Comparison of ENCODE assay signal across 8 mouse cellular contexts in the genomic region with DNA sequence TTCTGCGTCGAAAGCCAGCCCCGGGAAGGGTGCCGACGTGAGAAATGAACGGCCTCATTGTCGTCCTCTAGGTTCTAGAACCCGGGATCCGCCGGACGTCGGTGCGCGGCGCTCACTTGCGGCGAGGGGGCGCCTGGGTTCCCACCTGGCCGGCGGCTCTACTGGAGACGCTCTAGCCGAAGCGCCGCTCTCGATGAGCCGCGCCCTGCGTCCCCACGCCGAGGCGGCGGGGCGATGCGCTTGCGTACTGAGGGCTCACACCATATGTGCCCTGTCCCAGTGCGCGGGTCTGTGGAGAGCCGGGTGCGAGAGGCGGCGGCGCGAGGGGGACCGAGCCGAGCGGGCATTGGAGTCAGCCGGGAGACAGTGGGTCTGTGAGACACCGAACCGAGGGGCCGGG. TPM values are rescaled to one million over a fixed set of nuclear protein-coding genes. Genes with fewer than 3 reads are reported as not detected.
A peak's percentile ranks its signal among the peaks of the same experiment; 100 is the strongest.
DNase-seq lines count a peak whose midpoint lies in the region; ATAC-seq and TF ChIP-seq lines count a peak whose summit lies in the region.

Gene Txndc9, minus strand, starts transcription at position 27 of the 400 bp plus-strand sequence.
Gene Eif5b, plus strand, starts transcription at position 144 of the 400 bp plus-strand sequence.

- no peaks in the 10 kb centered on the region for H3K9me3 ChIP-seq in heart, embryonic 10.5 days
- H3K9me3 ChIP-seq in kidney, embryonic 15.5 days (replicated peaks): no peaks in the 10 kb centered on the region

- H3K4me3 ChIP-seq in bone marrow macrophage, adult 2 months (ENCODE audit: insufficient read depth, low read length): peak within 1 kb of the TSS; percentile 88
- H3K4me3 ChIP-seq in embryonic fibroblast, embryonic 13.5 days (ENCODE audit: insufficient read depth, low read length): peak within 1 kb of the TSS; percentile 98
- H3K4me3 ChIP-seq in heart, embryonic 10.5 days: peak within 1 kb of the TSS; percentile 99
- H3K4me3 ChIP-seq in kidney, embryonic 15.5 days (replicated peaks): peak within 1 kb of the TSS; percentile 81

- under 1% methylated on average over 50 of the region's 50 CpGs for WGBS in heart, embryonic 10.5 days
- WGBS in kidney, embryonic 15.5 days: under 1% methylated on average over 50 of the region's 50 CpGs

- peak within 1 kb of the TSS; percentile 89 for H3K9ac ChIP-seq in kidney, embryonic 15.5 days

- peak; percentile 96 for DNase-seq in A20 (ENCODE audit: low read depth, low spot score)
- DNase-seq in heart, embryonic 10.5 days (ENCODE audit: low spot score): peak; percentile 97
- peak; percentile 96 for DNase-seq in liver
- peak; percentile 96 to 97 for DNase-seq in spleen, postnatal 4 days (ENCODE audit: low spot score in 2 of 2)

- ATAC-seq in kidney, embryonic 15.5 days (replicated peaks; ENCODE audit: low FRiP score): peak; percentile 94
- peak; percentile 66 for ATAC-seq in monocyte, adult 5-6 weeks (replicated peaks; ENCODE audit: insufficient number of reproducible peaks, low FRiP score, low TSS enrichment, poor library complexity, severe bottlenecking)

- H3K4me2 ChIP-seq in kidney, embryonic 15.5 days: peak within 1 kb of the TSS; percentile 69

- peak within 1 kb of the TSS; percentile 86 for H3K27ac ChIP-seq in bone marrow macrophage, adult 2 months (ENCODE audit: insufficient read depth, low read depth, low read length)
- H3K27ac ChIP-seq in embryonic fibroblast, embryonic 13.5 days (ENCODE audit: insufficient read depth, low read length): peak within 1 kb of the TSS; percentile 88
- H3K27ac ChIP-seq in heart, embryonic 10.5 days: peak within 1 kb of the TSS; percentile 96
- H3K27ac ChIP-seq in kidney, embryonic 15.5 days: peak within 1 kb of the TSS; percentile 92

- H3K27me3 ChIP-seq in heart, embryonic 10.5 days (ENCODE audit: insufficient read depth, poor library complexity, severe bottlenecking): no peaks in the 10 kb centered on the region
- H3K27me3 ChIP-seq in kidney, embryonic 15.5 days: no peaks in the 10 kb centered on the region

- no peak for TF ChIP-seq POLR2A in bone marrow macrophage, adult 2 months (IDR thresholded peaks at IDR 0.05; ENCODE audit: borderline replicate concordance, low read depth, low read length)
- TF ChIP-seq POLR2A in embryonic fibroblast, embryonic 13.5 days (IDR thresholded peaks at IDR 0.05; ENCODE audit: low read depth, low read length): peak; percentile 90

- TF ChIP-seq CTCF in bone marrow macrophage, adult 2 months (IDR thresholded peaks at IDR 0.05; ENCODE audit: low read depth, low read length): peak; percentile 38; the same call in 1 of the 2 replicates
- TF ChIP-seq CTCF in embryonic fibroblast, embryonic 13.5 days (IDR thresholded peaks at IDR 0.05; ENCODE audit: borderline replicate concordance, insufficient read depth, low read length): 0 out of 2 replicates have a peak, but pooled peaks have one; percentile 9

- H3K36me3 ChIP-seq in heart, embryonic 10.5 days: peaks cover 28% of the 10 kb centered on the region
- peaks cover 27% of the 10 kb centered on the region for H3K36me3 ChIP-seq in kidney, embryonic 15.5 days

- H3K4me1 ChIP-seq in bone marrow macrophage, adult 2 months (ENCODE audit: control insufficient read depth, insufficient read depth, low read length): peaks cover 12% of the 10 kb centered on the region
- peaks cover 2% of the 10 kb centered on the region for H3K4me1 ChIP-seq in embryonic fibroblast, embryonic 13.5 days (ENCODE audit: control insufficient read depth, insufficient read depth, low read length)
- H3K4me1 ChIP-seq in heart, embryonic 10.5 days: peaks cover 14% of the 10 kb centered on the region
- H3K4me1 ChIP-seq in kidney, embryonic 15.5 days: peaks cover 20% of the 10 kb centered on the region

RNA-seq across cellular contexts. Expression of gene Txndc9, which starts in this region (rescaled TPM):
- polyA plus RNA-seq in bone marrow macrophage, adult 2 months (2012; ENCODE audit: insufficient read depth, insufficient read length, missing spikeins): 81.8 and 82.9 TPM in 2 replicates
- 89.5 and 141 TPM in 2 replicates for polyA plus RNA-seq in embryonic fibroblast, embryonic 13.5 days (2011; ENCODE audit: insufficient read length, low read depth, missing spikeins)
- polyA plus RNA-seq in heart, embryonic 10.5 days (2016; fragmentation: Nextera tagmentation; extraction: Ambion mirVana): 120 and 143 TPM in 2 replicates
- polyA plus RNA-seq in kidney, embryonic 15.5 days (2015; fragmentation: Nextera tagmentation; extraction: Ambion mirVana): 123 and 148 TPM in 2 replicates
- total RNA-seq in monocyte, adult 5-6 weeks (2017): 68.6 to 86.6 TPM (median 76.9 TPM) in 3 replicates

RNA-seq across cellular contexts. Expression of gene Eif5b, which starts in this region (rescaled TPM):
- polyA plus RNA-seq in bone marrow macrophage, adult 2 months (2012; ENCODE audit: insufficient read depth, insufficient read length, missing spikeins): 54.2 and 58.2 TPM in 2 replicates
- 56.2 and 63.2 TPM in 2 replicates for polyA plus RNA-seq in embryonic fibroblast, embryonic 13.5 days (2011; ENCODE audit: insufficient read length, low read depth, missing spikeins)
- 21.6 and 29.5 TPM in 2 replicates for polyA plus RNA-seq in heart, embryonic 10.5 days (2016; fragmentation: Nextera tagmentation; extraction: Ambion mirVana)
- polyA plus RNA-seq in kidney, embryonic 15.5 days (2015; fragmentation: Nextera tagmentation; extraction: Ambion mirVana): 28.8 and 29.0 TPM in 2 replicates
- total RNA-seq in monocyte, adult 5-6 weeks (2017): 18.3 to 36.7 TPM (median 24.2 TPM) in 3 replicates

Comparison
In these comparisons a context has a peak if more than half of its experiments do, and no peak if none do; other contexts are left out.
1. Peak in every context shown above with its lines: DNase-seq, ATAC-seq, H3K4me3 ChIP-seq and H3K27ac ChIP-seq.